Mouse (Mus musculus): ENCODE measurements around the gene 1700080O16Rik. TPM values are rescaled to one million over a fixed set of nuclear protein-coding genes. Genes with fewer than 3 reads are reported as not detected.
A peak's percentile ranks its signal among the peaks of the same experiment; 100 is the strongest.

The 1700080O16Rik gene
- polyA plus RNA-seq (2014; fragmentation: Nextera tagmentation; extraction: Ambion mirVana): not detected in 2 replicates

GRCm38 (mm10) chrX:51972672-51973071 is at the start of gene 1700080O16Rik:
Gene 1700080O16Rik (minus strand): TSS chrX:51972772.
- H3K4me2 ChIP-seq (ENCODE audit: low read length): no peak within 1 kb of the TSS
- H3K9ac ChIP-seq (replicated peaks; ENCODE audit: low read length): no peak within 1 kb of the TSS
- H3K9me3 ChIP-seq (ENCODE audit: control insufficient read depth, low read length): no peaks in the 10 kb centered on the region
- 94% methylated on average over 12 of the region's 12 CpGs for WGBS
- no peaks in the 10 kb centered on the region for H3K27me3 ChIP-seq (ENCODE audit: control insufficient read depth, insufficient read depth, low read length)
- H3K36me3 ChIP-seq (ENCODE audit: control insufficient read depth, insufficient read depth, low read length): no peaks in the 10 kb centered on the region
- no peak within 1 kb of the TSS for H3K4me3 ChIP-seq (replicated peaks; ENCODE audit: low read depth, low read length)
- DNase-seq (no peak), ATAC-seq (ENCODE audit: low FRiP score, low TSS enrichment) (no peak)
- H3K4me1 ChIP-seq (ENCODE audit: control insufficient read depth, insufficient read depth, low read length): no peaks in the 10 kb centered on the region
- no peak within 1 kb of the TSS for H3K27ac ChIP-seq (replicated peaks; ENCODE audit: low read depth, low read length)

GRCm38 (mm10) chrX:52017660-52018059 is 45.1 kb upstream of the 1700080O16Rik start:
- no peak overlapping the region for H3K9ac ChIP-seq (replicated peaks; ENCODE audit: low read length)
- no peaks in the 10 kb centered on the region for H3K27me3 ChIP-seq (ENCODE audit: control insufficient read depth, insufficient read depth, low read length)
- no peak overlapping the region for H3K4me3 ChIP-seq (replicated peaks; ENCODE audit: low read depth, low read length)
- no peak overlapping the region for H3K27ac ChIP-seq (replicated peaks; ENCODE audit: low read depth, low read length)
- no peak overlapping the region for H3K4me2 ChIP-seq (ENCODE audit: low read length)
- no peak for DNase-seq
- no peaks in the 10 kb centered on the region for H3K4me1 ChIP-seq (ENCODE audit: control insufficient read depth, insufficient read depth, low read length)
- no peak for ATAC-seq (ENCODE audit: low FRiP score, low TSS enrichment)
- 51% methylated on average over 9 of the region's 9 CpGs for whole genome bisulfite sequencing
- H3K9me3 ChIP-seq (ENCODE audit: control insufficient read depth, low read length): no peaks in the 10 kb centered on the region
- no peaks in the 10 kb centered on the region for H3K36me3 ChIP-seq (ENCODE audit: control insufficient read depth, insufficient read depth, low read length)

GRCm38 (mm10) chrX:52000072-52000471 is 27.5 kb upstream of the 1700080O16Rik start:
- Histone ChIP-seq H3K9me3 (ENCODE audit: control insufficient read depth, low read length) (no peaks in the 10 kb centered on the region), H3K4me3 (replicated peaks; ENCODE audit: low read depth, low read length) (no peak overlapping the region), H3K4me1 (ENCODE audit: control insufficient read depth, insufficient read depth, low read length) (no peaks in the 10 kb centered on the region), H3K9ac (replicated peaks; ENCODE audit: low read length) (no peak overlapping the region), H3K27me3 (ENCODE audit: control insufficient read depth, insufficient read depth, low read length) (no peaks in the 10 kb centered on the region), H3K36me3 (ENCODE audit: control insufficient read depth, insufficient read depth, low read length) (no peaks in the 10 kb centered on the region), H3K27ac (replicated peaks; ENCODE audit: low read depth, low read length) (no peak overlapping the region), H3K4me2 (ENCODE audit: low read length) (no peak overlapping the region)
- DNase-seq (no peak), ATAC-seq (ENCODE audit: low FRiP score, low TSS enrichment) (no peak)
- WGBS: 84% methylated on average over 5 of the region's 5 CpGs

- Histone ChIP-seq H3K4me1 (ENCODE audit: control insufficient read depth, insufficient read depth, low read length) (no peaks in the 10 kb centered on the region), H3K27me3 (ENCODE audit: control insufficient read depth, insufficient read depth, low read length) (no peaks in the 10 kb centered on the region), H3K9me3 (ENCODE audit: control insufficient read depth, low read length) (no peaks in the 10 kb centered on the region), H3K4me3 (replicated peaks; ENCODE audit: low read depth, low read length) (no peak overlapping the region), H3K36me3 (ENCODE audit: control insufficient read depth, insufficient read depth, low read length) (no peaks in the 10 kb centered on the region), H3K9ac (replicated peaks; ENCODE audit: low read length) (no peak overlapping the region), H3K27ac (replicated peaks; ENCODE audit: low read depth, low read length) (no peak overlapping the region), H3K4me2 (ENCODE audit: low read length) (no peak overlapping the region)
- WGBS: 87% methylated on average over 4 of the region's 4 CpGs
- peak; percentile 19 for DNase-seq
- ATAC-seq (ENCODE audit: low FRiP score, low TSS enrichment): no peak
Observed at GRCm38 (mm10) chrX:51999426-51999825, 26.9 kb upstream of the 1700080O16Rik start.

GRCm38 (mm10) chrX:51976361-51976760 is 3.8 kb upstream of the 1700080O16Rik start:
- no peaks in the 10 kb centered on the region for H3K27me3 ChIP-seq (ENCODE audit: control insufficient read depth, insufficient read depth, low read length)
- H3K36me3 ChIP-seq (ENCODE audit: control insufficient read depth, insufficient read depth, low read length): no peaks in the 10 kb centered on the region
- H3K27ac ChIP-seq (replicated peaks; ENCODE audit: low read depth, low read length): no peak overlapping the region
- DNase-seq (no peak), ATAC-seq (ENCODE audit: low FRiP score, low TSS enrichment) (no peak)
- no peaks in the 10 kb centered on the region for H3K4me1 ChIP-seq (ENCODE audit: control insufficient read depth, insufficient read depth, low read length)
- H3K4me3 ChIP-seq (replicated peaks; ENCODE audit: low read depth, low read length): no peak overlapping the region
- no peak overlapping the region for H3K4me2 ChIP-seq (ENCODE audit: low read length)
- no peaks in the 10 kb centered on the region for H3K9me3 ChIP-seq (ENCODE audit: control insufficient read depth, low read length)
- H3K9ac ChIP-seq (replicated peaks; ENCODE audit: low read length): no peak overlapping the region
- WGBS: 75% methylated on average over 4 of the region's 4 CpGs

GRCm38 (mm10) chrX:51974618-51975017 is 2.0 kb upstream of the 1700080O16Rik start:
- Histone ChIP-seq H3K4me3 (replicated peaks; ENCODE audit: low read depth, low read length) (no peak overlapping the region), H3K4me1 (ENCODE audit: control insufficient read depth, insufficient read depth, low read length) (no peaks in the 10 kb centered on the region), H3K27ac (replicated peaks; ENCODE audit: low read depth, low read length) (no peak overlapping the region), H3K9me3 (ENCODE audit: control insufficient read depth, low read length) (no peaks in the 10 kb centered on the region), H3K36me3 (ENCODE audit: control insufficient read depth, insufficient read depth, low read length) (no peaks in the 10 kb centered on the region), H3K4me2 (ENCODE audit: low read length) (no peak overlapping the region), H3K27me3 (ENCODE audit: control insufficient read depth, insufficient read depth, low read length) (no peaks in the 10 kb centered on the region), H3K9ac (replicated peaks; ENCODE audit: low read length) (no peak overlapping the region)
- no peak for ATAC-seq (ENCODE audit: low FRiP score, low TSS enrichment)
- no peak for DNase-seq

GRCm38 (mm10) chrX:51948071-51948470 is 24.5 kb downstream of the 1700080O16Rik start:
- 84% methylated on average over 3 of the region's 3 CpGs for WGBS

GRCm38 (mm10) chrX:51938076-51938475 is 34.5 kb downstream of the 1700080O16Rik start:
- Histone ChIP-seq H3K9ac (replicated peaks; ENCODE audit: low read length) (no peak overlapping the region), H3K27me3 (ENCODE audit: control insufficient read depth, insufficient read depth, low read length) (no peaks in the 10 kb centered on the region), H3K27ac (replicated peaks; ENCODE audit: low read depth, low read length) (no peak overlapping the region), H3K9me3 (ENCODE audit: control insufficient read depth, low read length) (no peaks in the 10 kb centered on the region), H3K4me2 (ENCODE audit: low read length) (no peak overlapping the region), H3K4me1 (ENCODE audit: control insufficient read depth, insufficient read depth, low read length) (no peaks in the 10 kb centered on the region), H3K4me3 (replicated peaks; ENCODE audit: low read depth, low read length) (no peak overlapping the region), H3K36me3 (ENCODE audit: control insufficient read depth, insufficient read depth, low read length) (no peaks in the 10 kb centered on the region)
- DNase-seq (no peak), ATAC-seq (ENCODE audit: low FRiP score, low TSS enrichment) (no peak)
- whole genome bisulfite sequencing: 71% methylated on average over 5 of the region's 5 CpGs

More at GRCm38 (mm10) chrX:51948071-51948470, 24.5 kb downstream of the 1700080O16Rik start:
- H3K4me1 ChIP-seq (ENCODE audit: control insufficient read depth, insufficient read depth, low read length): no peaks in the 10 kb centered on the region
- DNase-seq: peak; percentile 2
- no peak for ATAC-seq (ENCODE audit: low FRiP score, low TSS enrichment)
- no peak overlapping the region for H3K27ac ChIP-seq (replicated peaks; ENCODE audit: low read depth, low read length)
- H3K27me3 ChIP-seq (ENCODE audit: control insufficient read depth, insufficient read depth, low read length): no peaks in the 10 kb centered on the region
- no peaks in the 10 kb centered on the region for H3K36me3 ChIP-seq (ENCODE audit: control insufficient read depth, insufficient read depth, low read length)
- no peaks in the 10 kb centered on the region for H3K9me3 ChIP-seq (ENCODE audit: control insufficient read depth, low read length)
- H3K9ac ChIP-seq (replicated peaks; ENCODE audit: low read length): no peak overlapping the region
- H3K4me3 ChIP-seq (replicated peaks; ENCODE audit: low read depth, low read length): no peak overlapping the region
- no peak overlapping the region for H3K4me2 ChIP-seq (ENCODE audit: low read length)

- no peak overlapping the region for H3K27ac ChIP-seq (replicated peaks; ENCODE audit: low read depth, low read length)
- H3K9ac ChIP-seq (replicated peaks; ENCODE audit: low read length): no peak overlapping the region
- H3K9me3 ChIP-seq (ENCODE audit: control insufficient read depth, low read length): no peaks in the 10 kb centered on the region
- H3K4me3 ChIP-seq (replicated peaks; ENCODE audit: low read depth, low read length): no peak overlapping the region
- H3K36me3 ChIP-seq (ENCODE audit: control insufficient read depth, insufficient read depth, low read length): no peaks in the 10 kb centered on the region
- ATAC-seq (ENCODE audit: low FRiP score, low TSS enrichment) (no peak), DNase-seq (no peak)
- H3K4me1 ChIP-seq (ENCODE audit: control insufficient read depth, insufficient read depth, low read length): no peaks in the 10 kb centered on the region
- 78% methylated on average over 4 of the region's 4 CpGs for WGBS
- H3K4me2 ChIP-seq (ENCODE audit: low read length): no peak overlapping the region
- H3K27me3 ChIP-seq (ENCODE audit: control insufficient read depth, insufficient read depth, low read length): no peaks in the 10 kb centered on the region
Observed at GRCm38 (mm10) chrX:51919091-51919490, 53.5 kb downstream of the 1700080O16Rik start.

Data from midbrain, embryonic 14.5 days (tissue).